Mouse (Mus musculus) kidney, adult 2 months (tissue): Measurements from ENCODE around the gene Bcl2l1. TPM values are rescaled to one million over a fixed set of nuclear protein-coding genes. Genes with fewer than 3 reads are reported as not detected.

Experiments used
- DNase-seq: peaks from one replicate; pipeline ENCODE4 v3.0.0; 2021
- H3K27ac ChIP-seq: fragments of 200-500 bp; 2 replicates; pipeline ENCODE4 v1.5.1; 2012; ENCODE audit warnings: low read depth, low read length, control low read depth, inconsistent platforms; ENCODE audit not compliant: insufficient read depth
- H3K27me3 ChIP-seq: fragments of 200-500 bp; replicated peaks from 2 replicates; pipeline ENCODE4 v1.6.1; 2012; ENCODE audit warnings: mild to moderate bottlenecking, moderate library complexity, low read length, inconsistent platforms; ENCODE audit not compliant: control insufficient read depth, insufficient read depth
- H3K36me3 ChIP-seq: fragments of 200-500 bp; 2 replicates; pipeline ENCODE4 v1.6.1; 2012; ENCODE audit warnings: mild to moderate bottlenecking, moderate library complexity, low read length, inconsistent platforms; ENCODE audit not compliant: control insufficient read depth, insufficient read depth
- H3K4me1 ChIP-seq: fragments of 200-500 bp; 2 replicates; pipeline ENCODE4 v1.6.1; 2011; ENCODE audit warnings: low read length; ENCODE audit not compliant: control insufficient read depth, insufficient read depth
- H3K4me3 ChIP-seq: fragments of 200-500 bp; 2 replicates; pipeline ENCODE4 v1.5.1; 2011; ENCODE audit warnings: mild to moderate bottlenecking, low read depth, low read length, control low read depth; ENCODE audit not compliant: insufficient read depth
- CTCF ChIP-seq: fragments of 200-500 bp; conservative IDR thresholded peaks from 2 replicates; pipeline ENCODE4 v1.5.1; 2011; ENCODE audit warnings: low read depth, mild to moderate bottlenecking, control low read depth, low read length, moderate library complexity, mixed read lengths; ENCODE audit not compliant: insufficient read depth, insufficient read length
- POLR2A ChIP-seq: fragments of 200-500 bp; IDR thresholded peaks from one replicate; pipeline ENCODE4 v1.6.1; 2011; ENCODE audit warnings: low read depth, low read length, control low read depth
- WGBS: fragments of 180-500 bp; shearing (Covaris S2); methylation state at CpG from one replicate; pipeline ENCODE4 v1.1.7; 2018; 5-methylcytosine and 5-hydroxymethylcytosine counted together
- polyA plus RNA-seq: library from polyadenylated mRNA; depleted of rRNA; stranded (reverse); fragments of >200 nt; gene quantifications from 2 replicates; pipeline ENCODE4 v1.2.3, GENCODE M21; 2012

Gene Bcl2l1
- polyA plus RNA-seq, 1 experiment: 126 TPM

- no peak for DNase-seq
- no peaks in the 10 kb centered on the region for H3K27me3 ChIP-seq
- H3K36me3 ChIP-seq: no peaks in the 10 kb centered on the region
- WGBS: 15% methylated on average over 2 of the region's 2 CpGs
- H3K27ac ChIP-seq: no peak overlapping the region
- no peak for TF ChIP-seq CTCF
- TF ChIP-seq POLR2A: no peak
- H3K4me1 ChIP-seq: no peaks in the 10 kb centered on the region
- no peak overlapping the region for H3K4me3 ChIP-seq
These were observed 16.9 kb upstream of the Bcl2l1 start for GRCm38 (mm10) chr2:152848466-152848865.

- Histone ChIP-seq H3K36me3 (no peaks in the 10 kb centered on the region), H3K27me3 (no peaks in the 10 kb centered on the region), H3K4me1 (no peaks in the 10 kb centered on the region), H3K4me3 (peak within 1 kb of the TSS; percentile 65), H3K27ac (no peak within 1 kb of the TSS)
- under 1% methylated on average over 34 of the region's 34 CpGs for WGBS
- TF ChIP-seq CTCF: no peak
- no peak for TF ChIP-seq POLR2A
- peak; percentile 99 for DNase-seq
These were observed 16.3 kb upstream of the Bcl2l1 start, which contains the start of gene Tpx2 for GRCm38 (mm10) chr2:152847815-152848302. Gene Tpx2, plus strand, starts transcription at chr2:152847964.

- no peak for DNase-seq
- no peaks in the 10 kb centered on the region for H3K27me3 ChIP-seq
- 20% methylated on average over 3 of the region's 3 CpGs for WGBS
- H3K36me3 ChIP-seq: no peaks in the 10 kb centered on the region
- H3K4me3 ChIP-seq: no peak overlapping the region
- H3K27ac ChIP-seq: no peak overlapping the region
- no peaks in the 10 kb centered on the region for H3K4me1 ChIP-seq
- no peak for TF ChIP-seq POLR2A
- TF ChIP-seq CTCF: no peak
These were observed 15.7 kb upstream of the Bcl2l1 start for GRCm38 (mm10) chr2:152847057-152847814.

- H3K4me3 ChIP-seq: no peak overlapping the region
- H3K36me3 ChIP-seq: no peaks in the 10 kb centered on the region
- no peaks in the 10 kb centered on the region for H3K4me1 ChIP-seq
- H3K27me3 ChIP-seq: no peaks in the 10 kb centered on the region
- WGBS: 84% methylated on average over 3 of the region's 3 CpGs
- no peak overlapping the region for H3K27ac ChIP-seq
- TF ChIP-seq CTCF: no peak
- DNase-seq: no peak
These were observed 11.2 kb upstream of the Bcl2l1 start for GRCm38 (mm10) chr2:152842741-152843140.

GRCm38 (mm10) chr2:152839256-152839655 lies 7.7 kb upstream of the Bcl2l1 start:
- H3K27ac ChIP-seq: no peak overlapping the region
- no peak for TF ChIP-seq POLR2A
- TF ChIP-seq CTCF: no peak
- no peak overlapping the region for H3K4me3 ChIP-seq
- no peaks in the 10 kb centered on the region for H3K36me3 ChIP-seq
- peak; percentile 76 for DNase-seq
- 59% methylated on average over 2 of the region's 2 CpGs for WGBS
- H3K4me1 ChIP-seq: no peaks in the 10 kb centered on the region
- H3K27me3 ChIP-seq: no peaks in the 10 kb centered on the region

GRCm38 (mm10) chr2:152830021-152830921 lies 1.3 kb downstream of the Bcl2l1 start:
- peak overlapping the region; percentile 91 for H3K4me3 ChIP-seq
- WGBS: 1% methylated on average over 31 of the region's 31 CpGs
- H3K4me1 ChIP-seq: peaks cover 19% of the 10 kb centered on the region
- DNase-seq: peak; percentile 97
- TF ChIP-seq CTCF: peak; percentile 63
- TF ChIP-seq POLR2A: peak; percentile 68
- H3K36me3 ChIP-seq: peaks cover 2% of the 10 kb centered on the region; the same call in 1 of the 2 replicates
- H3K27ac ChIP-seq: peak overlapping the region; percentile 100
- H3K27me3 ChIP-seq: no peaks in the 10 kb centered on the region
